Mouse (Mus musculus): Measurements from ENCODE around the gene Omp. TPM values are rescaled to one million over a fixed set of nuclear protein-coding genes. Genes with fewer than 3 reads are reported as not detected.

The Omp gene
- polyA plus RNA-seq, 1 experiment from 2014 or later = 0.81 TPM

Other genes starting within 250 kb of the Omp start
- not detected in 2 replicates for gene Gdpd4, start 225.5 kb downstream of the Omp start, polyA plus RNA-seq (2015; fragmentation: Nextera tagmentation; extraction: Ambion mirVana)
- gene Myo7a, start 26.0 kb downstream of the Omp start, polyA plus RNA-seq (2015; fragmentation: Nextera tagmentation; extraction: Ambion mirVana) = 14.4 and 16.0 TPM in 2 replicates
- 23.6 and 29.4 TPM in 2 replicates for gene Capn5, start 32.8 kb upstream of the Omp start, polyA plus RNA-seq (2015; fragmentation: Nextera tagmentation; extraction: Ambion mirVana)
- 0.49 and 0.77 TPM in 2 replicates for gene B3gnt6, start 54.0 kb upstream of the Omp start, polyA plus RNA-seq (2015; fragmentation: Nextera tagmentation; extraction: Ambion mirVana)
- 28.3 and 28.4 TPM in 2 replicates for gene Acer3, start 175.7 kb upstream of the Omp start, polyA plus RNA-seq (2015; fragmentation: Nextera tagmentation; extraction: Ambion mirVana)
- 6.3 and 7.1 TPM in 2 replicates for gene Tsku, start 215.8 kb upstream of the Omp start, polyA plus RNA-seq (2015; fragmentation: Nextera tagmentation; extraction: Ambion mirVana)

All from neural tube, embryonic 15.5 days (tissue).